Mouse (Mus musculus) stomach, embryonic 15.5 days (tissue): ENCODE measurements around the gene Fdxacb1. TPM values are rescaled to one million over a fixed set of nuclear protein-coding genes. Genes with fewer than 3 reads are reported as not detected.

ENCODE experiments used
- ATAC-seq: fragments of 200-750 bp; cut with Nextera tagmentation; 2 replicates; pipeline ENCODE4 v1.8.0; 2017; ENCODE audit warnings: low read depth, moderate number of reproducible peaks, moderate TSS enrichment; ENCODE audit not compliant: insufficient read depth, low FRiP score
- H3K27ac ChIP-seq: fragments of 300-500 bp; sonication (generic); 2 replicates; pipeline ENCODE4 v1.5.1; 2015; ENCODE audit warnings: mild to moderate bottlenecking, inconsistent platforms
- H3K27me3 ChIP-seq: fragments of 300-500 bp; sonication (generic); replicated peaks from 2 replicates; pipeline ENCODE4 v1.6.1; 2015; ENCODE audit warnings: inconsistent platforms
- H3K36me3 ChIP-seq: fragments of 300-500 bp; sonication (generic); 2 replicates; pipeline ENCODE4 v1.6.1; 2015; ENCODE audit warnings: inconsistent platforms
- H3K4me1 ChIP-seq: fragments of 300-500 bp; sonication (generic); 2 replicates; pipeline ENCODE4 v1.6.1; 2015; ENCODE audit warnings: inconsistent platforms
- H3K4me2 ChIP-seq: fragments of 300-500 bp; sonication (generic); 2 replicates; pipeline ENCODE4 v1.6.1; 2015; ENCODE audit warnings: mild to moderate bottlenecking, inconsistent platforms
- H3K4me3 ChIP-seq: fragments of 300-500 bp; sonication (generic); replicated peaks from 2 replicates; pipeline ENCODE4 v1.5.1; 2015; ENCODE audit warnings: inconsistent platforms
- H3K9ac ChIP-seq: fragments of 300-500 bp; sonication (generic); 2 replicates; pipeline ENCODE4 v1.6.1; 2015; ENCODE audit warnings: inconsistent platforms
- H3K9me3 ChIP-seq: fragments of 300-500 bp; sonication (generic); 2 replicates; pipeline ENCODE4 v1.6.1; 2016; ENCODE audit warnings: inconsistent platforms
- WGBS: fragments of 180-500 bp; shearing (Covaris S2); methylation state at CpG from one replicate; pipeline ENCODE4 v1.1.7; 2015; 5-methylcytosine and 5-hydroxymethylcytosine counted together
- polyA plus RNA-seq: library from polyadenylated mRNA; unstranded; fragments of >200 nt; fragmentation: Nextera tagmentation; extraction: Ambion mirVana; gene quantifications from 2 replicates; pipeline ENCODE4 v1.2.1, GENCODE M21; 2015

Gene Fdxacb1
- polyA plus RNA-seq, 1 experiment from 2014 or later = 12.5 TPM

DNA sequence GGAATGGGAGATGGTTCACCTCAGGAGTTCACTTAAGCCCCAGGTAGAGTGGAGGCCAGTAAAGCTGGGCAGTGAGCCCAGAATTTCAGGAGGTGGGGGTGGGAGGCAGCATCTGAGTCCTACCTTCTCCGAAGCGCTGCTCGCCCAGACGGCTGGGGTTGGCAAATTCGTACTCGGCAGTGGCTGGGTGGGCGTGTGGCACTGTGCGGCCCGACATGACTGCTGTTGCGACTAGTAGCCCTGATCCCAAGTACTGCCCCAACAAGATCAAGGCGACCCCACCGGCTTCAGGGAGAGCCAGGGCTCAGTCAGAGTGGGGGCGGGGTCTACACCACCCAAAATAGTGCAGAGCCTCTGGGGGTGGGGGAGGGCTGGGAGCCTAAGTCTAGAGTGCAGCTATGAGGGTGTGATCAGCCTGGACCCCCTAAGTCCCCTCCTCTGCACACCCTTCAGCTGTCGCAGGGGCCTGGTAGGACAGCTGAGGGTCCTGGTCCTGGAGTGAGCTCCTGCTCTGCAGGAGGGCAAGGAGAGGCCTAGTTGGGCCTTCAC, 15.9 kb upstream of the Fdxacb1 start, which contains the start of gene Hspb2:
Hspb2 (minus strand) TSS at position 301 of the 549 bp plus-strand sequence.
- H3K4me3 ChIP-seq = peak within 1 kb of the TSS; percentile 24; the same call in 1 of the 2 replicates
- no peak within 1 kb of the TSS for H3K9ac ChIP-seq
- WGBS = 71% methylated on average over 14 of the region's 14 CpGs
- H3K27ac ChIP-seq = peak within 1 kb of the TSS; percentile 65; the same call in 1 of the 2 replicates
- peaks cover 11% of the 10 kb centered on the region for H3K4me1 ChIP-seq
- H3K9me3 ChIP-seq = no peaks in the 10 kb centered on the region
- ATAC-seq = peak; percentile 50; the same call in 1 of the 2 replicates
- no peaks in the 10 kb centered on the region for H3K36me3 ChIP-seq
- peak within 1 kb of the TSS; percentile 36 for H3K4me2 ChIP-seq
- H3K27me3 ChIP-seq = no peaks in the 10 kb centered on the region

DNA sequence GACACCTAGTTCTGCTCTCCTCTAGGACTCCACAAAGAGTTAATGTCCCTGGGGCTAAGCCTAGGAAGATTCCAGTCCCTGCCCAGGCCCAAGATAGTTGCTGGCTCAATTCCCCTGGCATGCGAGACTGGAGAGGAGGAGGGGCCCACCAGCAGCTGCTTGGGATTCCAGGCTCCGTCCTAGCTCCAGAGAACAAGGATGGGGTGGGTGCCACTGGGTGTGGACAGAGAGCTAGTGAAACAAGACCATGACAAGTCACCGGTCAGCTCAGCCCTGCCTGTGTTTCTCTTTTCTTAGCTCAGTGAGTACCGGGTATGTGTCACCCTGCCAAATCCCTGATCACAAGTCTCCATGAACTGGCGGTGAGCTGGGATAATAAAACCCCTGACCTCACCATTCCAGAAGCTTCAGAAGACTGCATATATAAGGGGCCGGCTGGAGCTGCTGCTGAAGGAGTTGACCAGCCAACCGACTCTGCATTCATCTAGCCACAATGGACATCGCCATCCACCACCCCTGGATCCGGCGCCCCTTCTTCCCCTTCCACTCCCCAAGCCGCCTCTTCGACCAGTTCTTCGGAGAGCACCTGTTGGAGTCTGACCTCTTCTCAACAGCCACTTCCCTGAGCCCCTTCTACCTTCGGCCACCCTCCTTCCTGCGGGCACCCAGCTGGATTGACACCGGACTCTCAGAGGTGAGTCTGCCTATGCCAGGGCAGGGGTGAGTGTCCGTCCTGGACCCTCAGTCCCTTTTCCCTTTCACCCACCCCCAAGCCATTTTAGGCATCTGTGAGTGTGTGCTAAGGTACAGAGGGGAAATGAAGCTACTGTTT, 15.0 kb upstream of the Fdxacb1 start:
- Histone ChIP-seq H3K27ac (peak overlapping the region; percentile 65; the same call in 1 of the 2 replicates), H3K4me1 (peaks cover 11% of the 10 kb centered on the region), H3K36me3 (no peaks in the 10 kb centered on the region), H3K9ac (no peak overlapping the region), H3K4me3 (peak overlapping the region; percentile 24; the same call in 1 of the 2 replicates), H3K9me3 (no peaks in the 10 kb centered on the region), H3K4me2 (peak overlapping the region; percentile 36), H3K27me3 (no peaks in the 10 kb centered on the region)
- peak; percentile 66; the same call in 1 of the 2 replicates for ATAC-seq
- 61% methylated on average over 17 of the region's 17 CpGs for WGBS

DNA sequence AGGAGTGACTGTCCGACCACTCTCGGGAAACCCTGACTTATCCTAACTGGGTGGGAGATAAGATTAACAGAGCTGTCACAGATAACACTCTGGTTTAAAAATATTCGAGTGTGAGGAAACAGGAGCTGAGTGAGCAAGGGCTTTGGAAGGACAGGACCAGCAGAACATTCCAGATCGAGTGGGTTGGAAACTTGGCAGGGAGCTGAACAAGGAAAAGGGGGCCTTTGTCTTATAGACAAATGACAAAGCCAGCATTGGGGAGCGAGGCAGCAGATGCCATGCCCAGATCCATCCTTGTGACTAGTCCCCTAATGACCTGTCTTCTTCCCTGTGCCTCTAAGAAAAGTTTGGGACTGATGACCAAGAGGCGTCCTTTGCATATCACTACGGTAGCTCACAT, 14.1 kb upstream of the Fdxacb1 start:
- Histone ChIP-seq H3K27me3 (no peaks in the 10 kb centered on the region), H3K36me3 (no peaks in the 10 kb centered on the region), H3K27ac (no peak overlapping the region), H3K4me2 (peak overlapping the region; percentile 36), H3K4me1 (peaks cover 11% of the 10 kb centered on the region), H3K9ac (no peak overlapping the region), H3K9me3 (no peaks in the 10 kb centered on the region), H3K4me3 (peak overlapping the region; percentile 24; the same call in 1 of the 2 replicates)
- no peak for ATAC-seq
- 39% methylated on average over 7 of the region's 7 CpGs for WGBS

DNA sequence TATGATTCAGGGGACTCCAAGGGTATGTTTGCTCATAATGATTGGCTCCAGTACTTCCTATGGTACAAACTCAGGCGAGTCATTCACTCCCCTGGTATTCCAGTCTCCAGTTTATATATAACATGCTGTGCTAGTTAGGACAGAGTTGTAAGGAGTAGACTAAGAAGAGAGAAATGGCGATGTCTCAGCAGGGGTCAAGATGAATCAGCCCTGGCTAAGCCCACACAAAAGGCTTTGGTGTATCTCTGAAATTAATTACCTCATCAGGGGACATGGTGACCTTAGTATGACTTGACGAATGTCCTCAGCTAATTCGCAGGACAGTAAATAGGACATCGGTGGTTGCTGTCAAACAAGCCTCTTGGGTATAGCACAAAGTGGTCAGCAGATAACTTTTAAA, 11.3 kb upstream of the Fdxacb1 start:
- Histone ChIP-seq H3K4me3 (no peak overlapping the region), H3K4me1 (peaks cover 7% of the 10 kb centered on the region), H3K36me3 (no peaks in the 10 kb centered on the region), H3K27me3 (no peaks in the 10 kb centered on the region), H3K9me3 (no peaks in the 10 kb centered on the region), H3K9ac (no peak overlapping the region), H3K27ac (no peak overlapping the region), H3K4me2 (no peak overlapping the region)
- 57% methylated on average over 5 of the region's 5 CpGs for WGBS
- ATAC-seq = no peak

DNA sequence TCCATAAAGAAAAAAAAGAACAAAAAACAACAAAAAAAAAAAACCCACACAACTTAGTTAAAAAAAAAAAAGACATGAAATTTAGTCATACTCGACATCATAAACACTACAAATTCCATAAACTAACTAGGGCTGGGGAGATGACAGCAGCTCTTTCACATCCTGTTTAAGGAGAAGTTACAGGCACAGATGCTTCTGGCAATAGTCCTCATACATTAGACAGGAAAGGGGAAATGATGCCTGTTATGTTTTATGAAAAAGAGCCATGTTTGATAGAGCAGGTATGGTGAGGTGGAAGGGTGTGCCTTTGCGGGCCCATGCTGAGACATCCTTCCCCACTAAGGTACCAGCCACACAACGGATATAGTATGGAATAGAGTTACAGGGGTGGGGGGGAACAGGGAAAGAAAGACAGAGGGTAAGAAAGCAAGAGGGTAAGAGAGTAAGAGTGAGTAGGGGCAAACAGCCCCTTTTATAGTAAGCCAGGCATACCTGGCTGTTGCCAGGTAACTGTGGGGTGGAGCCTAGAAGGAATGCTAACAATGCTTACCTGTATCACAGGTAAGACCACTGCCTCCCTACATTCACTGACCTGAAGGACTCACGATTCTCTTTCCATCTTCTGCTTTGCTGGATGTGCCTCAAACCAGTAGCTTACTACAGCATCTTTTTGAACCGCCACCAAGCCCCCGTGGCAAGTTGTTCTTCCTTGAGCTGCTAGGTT, 6.4 kb upstream of the Fdxacb1 start:
- Histone ChIP-seq H3K27ac (no peak overlapping the region), H3K9ac (no peak overlapping the region), H3K27me3 (no peaks in the 10 kb centered on the region), H3K4me1 (no peaks in the 10 kb centered on the region), H3K4me2 (no peak overlapping the region), H3K4me3 (no peak overlapping the region), H3K36me3 (no peaks in the 10 kb centered on the region), H3K9me3 (no peaks in the 10 kb centered on the region)
- ATAC-seq = no peak
- WGBS = 59% methylated on average over 6 of the region's 6 CpGs

DNA sequence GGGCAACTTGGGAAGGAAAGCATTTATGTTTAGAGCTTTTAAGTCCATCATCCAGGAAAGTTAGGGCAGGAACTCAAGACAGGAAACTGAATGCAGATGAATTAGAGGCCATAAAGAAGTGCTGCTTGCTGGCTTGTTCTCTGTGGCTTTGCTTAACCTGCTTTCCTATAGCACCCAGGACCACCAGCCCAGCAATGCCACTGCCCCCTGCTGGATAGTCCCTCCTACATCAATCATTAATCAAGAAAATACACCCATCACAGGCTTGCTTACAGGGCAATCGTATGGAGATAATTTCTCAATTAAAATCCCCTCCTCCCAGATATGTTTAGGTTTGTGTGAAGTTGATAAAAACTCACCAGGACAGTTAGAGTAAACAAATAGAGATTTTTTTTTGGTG, 4.7 kb upstream of the Fdxacb1 start:
- WGBS = 49% methylated on average over 1 of the region's 1 CpGs

DNA sequence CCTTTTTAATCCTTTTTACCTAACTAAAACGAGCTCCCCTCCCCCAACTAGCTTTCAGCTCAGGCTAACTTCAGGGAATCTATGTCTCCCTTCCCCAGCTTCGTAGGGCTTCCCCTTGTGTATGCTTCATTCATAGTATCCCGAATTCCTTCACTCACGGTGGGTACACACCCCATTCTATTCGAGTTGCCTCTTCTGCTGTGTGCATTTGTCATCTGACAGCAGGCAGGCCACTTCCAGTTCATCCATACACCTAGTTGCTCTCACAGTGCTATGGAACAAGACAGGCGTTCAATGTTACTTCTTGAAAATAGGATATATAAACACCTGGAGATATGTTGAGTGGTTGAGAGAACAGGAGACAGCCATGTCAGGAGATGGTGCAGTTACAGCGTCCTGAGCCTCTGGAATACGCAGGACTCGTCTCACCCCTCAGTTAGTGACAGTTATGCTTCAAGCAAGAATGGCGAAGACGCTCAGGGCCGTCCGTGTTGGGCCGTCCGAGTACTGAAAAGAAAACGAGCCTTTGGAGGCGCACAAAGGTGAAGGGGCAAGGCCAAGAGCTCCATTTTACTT, 417 bp upstream of the Fdxacb1 start:
- 0 out of 2 replicates have a peak, but pooled peaks cover 5% of the 10 kb centered on the region for H3K36me3 ChIP-seq
- H3K9me3 ChIP-seq = no peaks in the 10 kb centered on the region
- ATAC-seq = no peak
- peaks cover 9% of the 10 kb centered on the region; the same call in 1 of the 2 replicates for H3K4me1 ChIP-seq
- peak overlapping the region; percentile 78 for H3K4me2 ChIP-seq
- H3K27ac ChIP-seq = peak overlapping the region; percentile 96
- peak overlapping the region; percentile 68; the same call in 1 of the 2 replicates for H3K9ac ChIP-seq
- H3K27me3 ChIP-seq = no peaks in the 10 kb centered on the region
- WGBS = 4% methylated on average over 17 of the region's 17 CpGs
- H3K4me3 ChIP-seq = peak overlapping the region; percentile 60

More for the DNA sequence above, 4.7 kb upstream of the Fdxacb1 start:
- ATAC-seq = no peak
- H3K36me3 ChIP-seq = no peaks in the 10 kb centered on the region
- H3K9ac ChIP-seq = no peak overlapping the region
- no peaks in the 10 kb centered on the region for H3K9me3 ChIP-seq
- H3K4me3 ChIP-seq = no peak overlapping the region
- 0 out of 2 replicates have a peak, but pooled peaks cover 5% of the 10 kb centered on the region for H3K4me1 ChIP-seq
- H3K27me3 ChIP-seq = no peaks in the 10 kb centered on the region
- no peak overlapping the region for H3K27ac ChIP-seq
- no peak overlapping the region for H3K4me2 ChIP-seq

DNA sequence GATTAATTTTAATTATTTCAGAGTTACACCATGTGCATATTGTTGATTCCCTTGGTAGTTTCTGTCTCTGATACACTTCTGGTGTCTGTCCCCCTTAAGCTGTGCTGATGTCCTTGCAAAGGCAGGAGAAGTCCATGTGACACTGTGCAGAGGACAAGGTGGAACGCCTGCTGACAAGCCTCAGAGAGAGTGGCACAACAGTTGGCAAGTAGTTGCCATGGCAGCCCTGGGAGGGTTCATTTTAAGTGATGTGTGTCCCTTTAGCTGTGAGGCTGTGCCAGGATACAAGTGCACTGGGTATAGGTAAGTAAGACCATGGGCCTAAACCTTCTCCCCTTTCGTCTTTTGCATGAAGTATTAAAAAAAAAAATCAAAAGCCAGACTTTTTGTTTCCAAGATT, 2.0 kb downstream of the Fdxacb1 start:
- 87% methylated on average over 2 of the region's 2 CpGs for WGBS
- H3K4me3 ChIP-seq = no peak overlapping the region
- H3K27ac ChIP-seq = no peak overlapping the region
- H3K27me3 ChIP-seq = no peaks in the 10 kb centered on the region
- peaks cover 14% of the 10 kb centered on the region; the same call in 1 of the 2 replicates for H3K4me1 ChIP-seq
- no peaks in the 10 kb centered on the region for H3K9me3 ChIP-seq
- H3K4me2 ChIP-seq = no peak overlapping the region
- H3K36me3 ChIP-seq = 0 out of 2 replicates have a peak, but pooled peaks cover 5% of the 10 kb centered on the region
- no peak for ATAC-seq
- no peak overlapping the region for H3K9ac ChIP-seq

DNA sequence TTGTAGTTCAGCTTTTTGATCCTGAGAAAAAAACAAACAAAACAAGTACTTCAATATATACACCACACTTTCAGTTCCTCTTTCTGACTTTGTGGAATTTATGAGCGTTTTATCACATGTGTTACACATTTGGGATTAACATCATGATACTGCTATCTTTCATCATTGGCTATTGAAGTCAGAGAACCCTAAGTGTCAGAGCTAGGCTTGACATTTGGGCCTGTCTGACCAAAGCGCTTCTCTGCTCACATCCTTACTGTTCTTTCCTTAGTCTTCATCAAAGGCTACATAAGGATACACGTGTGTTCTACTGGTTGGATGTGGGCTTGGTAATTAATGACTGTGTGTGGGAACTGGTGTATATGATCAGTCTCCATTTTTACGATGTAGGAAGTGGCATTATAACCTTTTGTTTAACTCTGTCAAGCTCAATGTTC, 6.0 kb downstream of the Fdxacb1 start:
- ATAC-seq = no peak
- H3K4me1 ChIP-seq = peaks cover 17% of the 10 kb centered on the region; the same call in 1 of the 2 replicates
- WGBS = 59% methylated on average over 4 of the region's 4 CpGs
- no peak overlapping the region for H3K9ac ChIP-seq
- H3K27me3 ChIP-seq = no peaks in the 10 kb centered on the region
- 0 out of 2 replicates have a peak, but pooled peaks cover 7% of the 10 kb centered on the region for H3K36me3 ChIP-seq
- no peak overlapping the region for H3K27ac ChIP-seq
- peak overlapping the region; percentile 87 for H3K4me2 ChIP-seq
- H3K9me3 ChIP-seq = no peaks in the 10 kb centered on the region
- peak overlapping the region; percentile 97; the same call in 1 of the 2 replicates for H3K4me3 ChIP-seq

DNA sequence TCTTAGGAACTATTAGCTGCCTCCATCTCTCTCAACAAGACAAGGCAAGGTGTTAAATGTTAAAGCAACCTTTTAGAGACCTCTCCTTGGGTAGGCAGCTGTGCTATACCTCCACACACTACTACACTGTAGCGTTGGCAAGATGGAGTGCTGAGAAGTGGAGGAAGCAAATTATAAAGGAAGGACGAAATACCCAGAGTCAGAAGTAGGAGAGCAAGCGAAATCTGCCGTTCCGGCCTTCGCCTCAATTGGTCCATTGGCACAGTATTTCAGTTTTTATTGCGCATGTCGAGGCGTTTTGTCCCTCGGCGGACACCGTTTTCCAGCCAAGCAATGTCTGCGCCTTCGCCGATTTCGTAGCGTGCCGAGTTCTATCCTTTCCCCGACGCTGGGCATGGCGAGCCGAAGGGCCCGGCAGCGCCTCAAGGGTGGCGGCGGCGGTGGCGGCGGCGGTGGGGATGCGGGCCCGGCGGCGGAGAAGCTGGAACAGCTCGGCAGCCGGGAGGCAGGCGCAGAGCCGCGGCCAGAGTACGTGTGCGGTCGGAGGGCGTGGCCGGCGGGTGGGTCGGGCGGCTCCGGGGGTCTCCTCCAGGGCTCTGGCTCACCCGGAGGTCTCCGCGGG, 7.1 kb downstream of the Fdxacb1 start, which contains the start of the genes Alg9 and 1110032A03Rik:
Alg9 (plus strand) TSS at position 29 of the 622 bp plus-strand sequence.
1110032A03Rik (minus strand) TSS at position 530 of the 622 bp plus-strand sequence.
- under 1% methylated on average over 51 of the region's 51 CpGs for WGBS
- peak; percentile 59 for ATAC-seq

More for the DNA sequence above, 7.1 kb downstream of the Fdxacb1 start, which contains the start of the genes Alg9 and 1110032A03Rik:
- Histone ChIP-seq H3K9me3 (no peaks in the 10 kb centered on the region), H3K9ac (peak within 1 kb of the TSS; percentile 91), H3K27me3 (no peaks in the 10 kb centered on the region), H3K4me1 (peaks cover 13% of the 10 kb centered on the region; the same call in 1 of the 2 replicates), H3K27ac (peak within 1 kb of the TSS; percentile 85), H3K4me2 (peak within 1 kb of the TSS; percentile 87), H3K4me3 (peak within 1 kb of the TSS; percentile 97), H3K36me3 (peaks cover 16% of the 10 kb centered on the region; the same call in 1 of the 2 replicates)
